Mouse (Mus musculus): Measurements from ENCODE around the gene Manf. TPM values are rescaled to one million over a fixed set of nuclear protein-coding genes. Genes with fewer than 3 reads are reported as not detected.

Gene Manf
- polyA plus RNA-seq (2012; ENCODE audit: insufficient read depth, insufficient read length, low replicate concordance, missing spikeins), result not detected in 2 replicates

GRCm38 (mm10) chr9:106891829-106892551 lies at the start of gene Manf:
TSS of gene Manf (minus strand) at chr9:106891979.
- under 1% methylated on average over 59 of the region's 59 CpGs for WGBS
- peak; percentile 96 for TF ChIP-seq POLR2A (IDR thresholded peaks at IDR 0.05; ENCODE audit: insufficient read depth, low read depth, low read length)
- no peak for TF ChIP-seq CTCF (IDR thresholded peaks at IDR 0.05; ENCODE audit: insufficient read depth, low read depth, low read length)

GRCm38 (mm10) chr9:106934998-106935397 lies 43.2 kb upstream of the Manf start:
- 74% methylated on average over 1 of the region's 1 CpGs for WGBS
- TF ChIP-seq CTCF (IDR thresholded peaks at IDR 0.05; ENCODE audit: insufficient read depth, low read depth, low read length) (no peak), POLR2A (IDR thresholded peaks at IDR 0.05; ENCODE audit: insufficient read depth, low read depth, low read length) (no peak)
- no peak overlapping the region for H3K4me3 ChIP-seq (ENCODE audit: insufficient read depth, low read depth, low read length)
- no peaks in the 10 kb centered on the region for H3K4me1 ChIP-seq (ENCODE audit: control insufficient read depth, insufficient read depth, low read length)
- no peak overlapping the region for H3K27ac ChIP-seq (ENCODE audit: insufficient read depth, low read depth, low read length)

More at GRCm38 (mm10) chr9:106891829-106892551, at the start of gene Manf:
- Histone ChIP-seq H3K27ac (ENCODE audit: insufficient read depth, low read depth, low read length) (peak within 1 kb of the TSS; percentile 50), H3K4me1 (ENCODE audit: control insufficient read depth, insufficient read depth, low read length) (peaks cover 14% of the 10 kb centered on the region), H3K4me3 (ENCODE audit: insufficient read depth, low read depth, low read length) (peak within 1 kb of the TSS; percentile 76)

DNA sequence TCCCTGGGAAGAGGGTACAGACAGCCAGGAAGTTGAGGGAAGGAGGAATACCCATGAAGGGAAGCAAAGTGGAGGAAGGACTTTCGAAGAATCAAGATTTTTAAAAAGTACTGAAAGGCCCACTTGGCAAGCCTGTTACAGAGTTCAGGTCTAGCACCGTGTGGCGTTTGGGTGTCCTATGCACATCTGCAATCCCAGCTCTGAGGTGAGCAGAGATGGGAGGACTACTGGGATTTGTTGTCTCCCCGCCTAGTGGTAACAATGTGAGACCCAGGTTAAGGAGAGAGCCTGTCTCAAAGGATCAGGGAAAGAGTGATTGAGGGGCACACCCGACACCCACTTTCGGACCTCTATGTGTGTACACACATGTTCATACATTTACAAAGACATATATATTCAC lies 23.1 kb upstream of the Manf start:
- TF ChIP-seq POLR2A (IDR thresholded peaks at IDR 0.05; ENCODE audit: insufficient read depth, low read depth, low read length) (no peak), CTCF (IDR thresholded peaks at IDR 0.05; ENCODE audit: insufficient read depth, low read depth, low read length) (no peak)
- Histone ChIP-seq H3K4me3 (ENCODE audit: insufficient read depth, low read depth, low read length) (no peak overlapping the region), H3K27ac (ENCODE audit: insufficient read depth, low read depth, low read length) (no peak overlapping the region), H3K4me1 (ENCODE audit: control insufficient read depth, insufficient read depth, low read length) (no peaks in the 10 kb centered on the region)
- 96% methylated on average over 6 of the region's 6 CpGs for WGBS

- no peak for TF ChIP-seq POLR2A (IDR thresholded peaks at IDR 0.05; ENCODE audit: insufficient read depth, low read depth, low read length)
- TF ChIP-seq CTCF (IDR thresholded peaks at IDR 0.05; ENCODE audit: insufficient read depth, low read depth, low read length), result no peak
- Histone ChIP-seq H3K4me1 (ENCODE audit: control insufficient read depth, insufficient read depth, low read length) (no peaks in the 10 kb centered on the region), H3K27ac (ENCODE audit: insufficient read depth, low read depth, low read length) (no peak overlapping the region), H3K4me3 (ENCODE audit: insufficient read depth, low read depth, low read length) (no peak overlapping the region)
- 6% methylated on average over 1 of the region's 1 CpGs for WGBS
Observed at GRCm38 (mm10) chr9:106913759-106914158, 22.0 kb upstream of the Manf start.

DNA sequence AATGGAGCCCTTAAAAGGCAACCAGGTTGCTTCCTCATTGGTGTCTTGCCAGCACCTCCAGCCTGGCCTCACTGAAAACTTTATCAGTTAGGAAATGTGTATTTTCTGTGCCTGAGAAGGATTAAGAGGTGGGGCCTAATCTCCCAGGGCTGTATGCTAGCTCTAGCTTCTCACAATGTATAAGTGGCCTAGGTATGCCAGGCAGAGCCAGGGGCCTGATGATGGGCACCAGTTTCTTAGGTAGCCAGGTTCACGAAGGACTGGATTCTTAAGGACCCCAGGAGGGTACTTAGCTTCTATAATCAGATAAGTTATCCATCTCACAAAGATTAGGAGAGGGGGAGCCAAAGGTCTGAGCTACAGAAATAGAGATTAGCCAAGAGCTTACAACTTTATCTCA lies 19.8 kb upstream of the Manf start:
- no peaks in the 10 kb centered on the region for H3K4me1 ChIP-seq (ENCODE audit: control insufficient read depth, insufficient read depth, low read length)
- TF ChIP-seq CTCF (IDR thresholded peaks at IDR 0.05; ENCODE audit: insufficient read depth, low read depth, low read length) (no peak), POLR2A (IDR thresholded peaks at IDR 0.05; ENCODE audit: insufficient read depth, low read depth, low read length) (no peak)
- H3K27ac ChIP-seq (ENCODE audit: insufficient read depth, low read depth, low read length), result no peak overlapping the region
- no peak overlapping the region for H3K4me3 ChIP-seq (ENCODE audit: insufficient read depth, low read depth, low read length)
- WGBS, result 86% methylated on average over 1 of the region's 1 CpGs

- no peak overlapping the region for H3K4me3 ChIP-seq (ENCODE audit: insufficient read depth, low read depth, low read length)
- TF ChIP-seq CTCF (IDR thresholded peaks at IDR 0.05; ENCODE audit: insufficient read depth, low read depth, low read length), result no peak
- TF ChIP-seq POLR2A (IDR thresholded peaks at IDR 0.05; ENCODE audit: insufficient read depth, low read depth, low read length), result no peak
Observed at GRCm38 (mm10) chr9:106908715-106909114, 16.9 kb upstream of the Manf start.

DNA sequence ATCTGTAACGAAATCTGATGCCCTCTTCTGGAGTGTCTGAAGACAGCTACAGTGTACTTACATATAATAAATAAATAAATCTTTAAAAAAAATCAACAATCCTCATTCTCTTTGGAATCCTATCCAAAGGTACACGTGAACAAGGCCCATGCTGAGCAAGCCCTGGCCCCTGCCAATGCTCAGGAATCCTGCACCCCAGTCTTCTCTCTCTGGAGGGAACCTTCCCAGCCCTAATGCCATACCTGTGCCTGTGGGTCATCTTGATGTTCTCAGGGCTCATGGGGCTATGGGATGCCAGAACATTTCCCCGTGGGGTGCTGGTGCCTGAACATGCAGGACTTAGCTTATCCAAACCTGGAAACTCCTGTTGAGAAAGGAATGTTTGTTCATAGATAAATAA lies 16.4 kb upstream of the Manf start:
- Histone ChIP-seq H3K4me1 (ENCODE audit: control insufficient read depth, insufficient read depth, low read length) (no peaks in the 10 kb centered on the region), H3K4me3 (ENCODE audit: insufficient read depth, low read depth, low read length) (no peak overlapping the region), H3K27ac (ENCODE audit: insufficient read depth, low read depth, low read length) (no peak overlapping the region)
- WGBS, result 88% methylated on average over 3 of the region's 3 CpGs
- TF ChIP-seq CTCF (IDR thresholded peaks at IDR 0.05; ENCODE audit: insufficient read depth, low read depth, low read length) (no peak), POLR2A (IDR thresholded peaks at IDR 0.05; ENCODE audit: insufficient read depth, low read depth, low read length) (no peak)

More at GRCm38 (mm10) chr9:106908715-106909114, 16.9 kb upstream of the Manf start:
- WGBS, result 44% methylated on average over 5 of the region's 5 CpGs
- Histone ChIP-seq H3K27ac (ENCODE audit: insufficient read depth, low read depth, low read length) (no peak overlapping the region; the same call in 1 of the 2 replicates), H3K4me1 (ENCODE audit: control insufficient read depth, insufficient read depth, low read length) (no peaks in the 10 kb centered on the region)

- no peak overlapping the region for H3K27ac ChIP-seq (ENCODE audit: insufficient read depth, low read depth, low read length)
- H3K4me1 ChIP-seq (ENCODE audit: control insufficient read depth, insufficient read depth, low read length), result no peaks in the 10 kb centered on the region
- 88% methylated on average over 8 of the region's 8 CpGs for WGBS
- TF ChIP-seq CTCF (IDR thresholded peaks at IDR 0.05; ENCODE audit: insufficient read depth, low read depth, low read length) (no peak), POLR2A (IDR thresholded peaks at IDR 0.05; ENCODE audit: insufficient read depth, low read depth, low read length) (no peak)
- no peak overlapping the region for H3K4me3 ChIP-seq (ENCODE audit: insufficient read depth, low read depth, low read length)
Observed at GRCm38 (mm10) chr9:106906597-106906996, 14.8 kb upstream of the Manf start.

DNA sequence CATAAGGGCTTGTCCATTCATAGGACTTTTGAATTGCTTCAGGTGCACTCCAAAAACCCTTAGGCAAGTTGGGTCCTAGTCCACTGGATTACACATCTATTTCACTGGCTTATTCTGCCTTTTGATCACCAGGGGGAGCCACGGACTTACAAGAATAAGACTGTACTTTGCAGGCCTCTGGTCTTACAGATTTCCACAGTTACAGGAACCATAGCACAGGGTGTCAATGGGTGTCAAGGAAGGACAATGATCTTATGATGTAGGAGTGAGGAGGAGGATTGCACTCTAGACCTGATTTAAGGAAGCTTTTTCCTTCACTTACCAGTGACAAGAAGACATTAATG lies 12.0 kb upstream of the Manf start:
- no peak for TF ChIP-seq POLR2A (IDR thresholded peaks at IDR 0.05; ENCODE audit: insufficient read depth, low read depth, low read length)
- 20% methylated on average over 1 of the region's 1 CpGs for WGBS
- Histone ChIP-seq H3K4me1 (ENCODE audit: control insufficient read depth, insufficient read depth, low read length) (no peaks in the 10 kb centered on the region), H3K27ac (ENCODE audit: insufficient read depth, low read depth, low read length) (no peak overlapping the region), H3K4me3 (ENCODE audit: insufficient read depth, low read depth, low read length) (no peak overlapping the region)

Data from olfactory bulb, adult 2 months (tissue).